Mouse (Mus musculus): Measurements from ENCODE around the gene Runx3.

Runx3 gene

GRCm38 (mm10) chr4:135226008-135226667 lies 105.7 kb downstream of the Runx3 start:
- DNase-seq: no peak

All from cerebellum, adult 18-20 months (tissue).